Mouse (Mus musculus) ES-E14 (cell line): ENCODE results near the gene Slc22a3. TPM values are rescaled to one million over a fixed set of nuclear protein-coding genes. Genes with fewer than 3 reads are reported as not detected.

Experiments
- DNase-seq: peaks from one replicate; pipeline ENCODE4 v3.0.0-alpha.2; 2013; ENCODE audit warnings: low read depth, low spot score
- H3K27ac ChIP-seq: 2 replicates; pipeline ENCODE4 v1.5.1; 2012; ENCODE audit warnings: low read depth, mild to moderate bottlenecking, low read length, moderate library complexity, mixed read lengths; ENCODE audit not compliant: poor library complexity, insufficient read depth, severe bottlenecking
- H3K36me3 ChIP-seq: 2 replicates; pipeline ENCODE4 v1.6.1; 2012; ENCODE audit warnings: mild to moderate bottlenecking, low read length, moderate library complexity, mixed read lengths; ENCODE audit not compliant: control insufficient read depth, poor library complexity, insufficient read depth, severe bottlenecking
- H3K4me1 ChIP-seq, 2 experiments: fragments of 150-350 bp in 1 of 2; sonication (generic) in 1 of 2; 2 replicates each; pipeline ENCODE4 v1.6.1; 2012; ENCODE audit warnings: low read length in 2 of 2, mild to moderate bottlenecking in 1 of 2, mixed read lengths in 1 of 2; ENCODE audit not compliant: control insufficient read depth in 2 of 2, insufficient read depth in 2 of 2, poor library complexity in 1 of 2
- H3K4me3 ChIP-seq, 2 experiments: fragments of 150-350 bp in 1 of 2; sonication (generic) in 1 of 2; 2 replicates each; pipeline ENCODE4 v1.5.1; 2012; ENCODE audit warnings: low read length in 2 of 2, low read depth in 1 of 2, mild to moderate bottlenecking in 1 of 2, mixed read lengths in 1 of 2; ENCODE audit not compliant: insufficient read depth in 1 of 2, poor library complexity in 1 of 2, severe bottlenecking in 1 of 2
- H3K9ac ChIP-seq: 2 replicates; pipeline ENCODE4 v1.6.1; 2012; ENCODE audit warnings: low read depth, mild to moderate bottlenecking, low read length, mixed read lengths; ENCODE audit not compliant: poor library complexity, insufficient read depth, severe bottlenecking
- H3K9me3 ChIP-seq: fragments of 150-350 bp; sonication (generic); 2 replicates; pipeline ENCODE4 v1.6.1; 2012; ENCODE audit warnings: low read depth, mild to moderate bottlenecking, low read length; ENCODE audit not compliant: control insufficient read depth, insufficient read depth
- CHD2 ChIP-seq: IDR thresholded peaks from 2 replicates; pipeline ENCODE4 v1.6.1; 2014; ENCODE audit warnings: mild to moderate bottlenecking, low read depth, low read length, inconsistent platforms
- HCFC1 ChIP-seq: IDR thresholded peaks from 2 replicates; pipeline ENCODE4 v1.6.1; 2012; ENCODE audit warnings: low read length, inconsistent platforms, borderline replicate concordance; ENCODE audit not compliant: insufficient read depth
- MAFK ChIP-seq: IDR thresholded peaks from 2 replicates; pipeline ENCODE4 v1.6.1; 2014; ENCODE audit warnings: mild to moderate bottlenecking, low read depth, low read length, inconsistent platforms; ENCODE audit not compliant: insufficient read depth
- ZC3H11A ChIP-seq: IDR thresholded peaks from 2 replicates; pipeline ENCODE4 v1.6.1; 2012; ENCODE audit warnings: low read depth, mild to moderate bottlenecking, inconsistent platforms, low read length, borderline replicate concordance
- ZNF384 ChIP-seq: IDR thresholded peaks from 2 replicates; pipeline ENCODE4 v1.6.1; 2012; ENCODE audit warnings: low read depth, low read length, inconsistent platforms
- in situ Hi-C, 2 experiments: fragments of 600-800 bp; cut with MboI; formaldehyde crosslinking; loops; one replicate each; pipeline ENCODE4 v1.15.1; 2025; ENCODE audit warnings: low sequenced_read_pairs in 2 of 2, inconsistent platforms in 1 of 2; ENCODE audit not compliant: unreplicated experiment in 2 of 2
- total RNA-seq: library from RNA; depleted of rRNA; stranded (reverse); fragments of 300-350 nt; gene quantifications from 2 replicates; pipeline ENCODE4 v1.2.3, GENCODE M21; 2012

Slc22a3 gene
- total RNA-seq, 1 experiment, result 0.22 TPM

DNA sequence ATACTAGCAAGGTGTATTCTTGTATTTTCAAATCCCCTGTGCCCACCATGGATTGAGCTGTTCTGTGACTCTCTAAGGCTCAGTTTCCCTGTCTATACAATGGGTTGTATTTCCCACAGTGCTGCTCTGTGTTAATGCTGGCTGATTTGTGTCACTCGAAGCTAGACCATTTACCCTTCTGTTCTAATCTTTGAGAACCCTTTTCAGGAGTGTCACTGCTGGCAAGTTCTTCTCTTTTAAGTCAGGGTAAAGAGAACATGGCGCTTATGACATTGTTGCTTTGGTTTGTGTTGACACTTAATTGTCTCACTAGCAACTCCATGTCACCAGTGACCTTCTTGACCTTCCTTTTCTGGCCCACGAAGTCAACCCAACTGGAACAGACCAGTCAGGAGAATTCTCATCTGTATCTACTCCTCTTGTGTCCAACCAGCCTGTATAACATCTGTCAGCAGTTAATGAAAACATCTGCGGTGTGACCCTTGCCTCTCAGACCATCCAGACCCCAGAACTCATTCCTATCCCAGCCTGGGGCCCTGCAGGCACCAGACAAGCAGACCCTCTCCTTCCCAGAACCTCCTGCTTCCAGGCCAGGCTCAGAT, 22.0 kb upstream of the Slc22a3 start:
- DNase-seq, result no peak
- Histone ChIP-seq H3K36me3 (no peaks in the 10 kb centered on the region), H3K4me3 (no peak overlapping the region), H3K27ac (no peak overlapping the region), H3K9ac (no peak overlapping the region), H3K4me1 (no peaks in the 10 kb centered on the region), H3K9me3 (no peaks in the 10 kb centered on the region)
- no peak for TF ChIP-seq HCFC1
- no peak for TF ChIP-seq ZC3H11A
- no peak for TF ChIP-seq ZNF384
- no peak for TF ChIP-seq MAFK
- no peak for TF ChIP-seq CHD2
- in situ Hi-C loops, result no loop called here

DNA sequence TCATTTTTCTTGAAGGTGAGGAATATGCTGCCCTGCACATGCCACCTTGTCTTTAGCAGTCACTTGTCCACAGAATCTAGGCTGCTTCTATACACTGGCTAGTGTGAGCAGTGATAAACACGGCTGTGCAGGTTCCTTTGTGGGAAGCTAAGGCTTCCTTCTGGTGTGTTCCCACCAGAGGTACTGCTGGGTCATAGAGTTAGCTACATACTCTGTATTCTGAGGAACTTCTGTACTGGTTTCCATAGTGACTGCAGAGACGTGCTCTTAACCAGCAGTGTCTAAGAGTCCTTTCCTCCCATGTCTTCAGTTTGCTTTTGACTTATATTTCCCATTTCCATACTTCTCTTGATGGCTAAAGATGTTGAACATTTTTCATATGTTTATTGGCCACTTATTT, 11.6 kb upstream of the Slc22a3 start:
- TF ChIP-seq MAFK, result no peak
- TF ChIP-seq CHD2, result no peak
- TF ChIP-seq HCFC1, result no peak
- no peak for TF ChIP-seq ZC3H11A
- no peak for TF ChIP-seq ZNF384
- no peak for DNase-seq

DNA sequence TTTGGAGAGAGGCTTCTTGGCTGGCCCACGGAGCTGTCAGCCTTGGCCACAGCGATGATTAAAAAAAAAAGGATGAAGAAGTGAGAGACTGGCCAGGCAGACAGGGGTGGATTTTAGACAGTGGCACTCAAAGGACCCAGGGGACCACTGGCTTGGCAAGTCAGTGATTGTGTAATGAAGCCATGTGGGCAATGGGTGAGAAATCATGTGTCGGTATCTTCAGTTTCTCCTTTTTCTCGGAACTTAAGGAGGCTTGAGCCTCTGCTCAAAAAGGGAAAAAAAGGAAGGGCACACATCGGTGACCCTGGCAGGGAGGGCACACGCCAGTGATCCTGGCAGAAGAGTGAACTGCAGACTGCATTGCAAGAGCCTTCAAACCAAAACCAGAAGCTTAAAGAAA, 10.7 kb upstream of the Slc22a3 start:
- TF ChIP-seq ZNF384 (no peak), ZC3H11A (no peak), MAFK (no peak), HCFC1 (no peak), CHD2 (no peak)
- H3K36me3 ChIP-seq, result no peaks in the 10 kb centered on the region
- no peak overlapping the region for H3K9ac ChIP-seq
- no peaks in the 10 kb centered on the region for H3K9me3 ChIP-seq
- in situ Hi-C loops, result no loop called here
- no peak for DNase-seq
- no peak overlapping the region for H3K27ac ChIP-seq
- no peak overlapping the region for H3K4me3 ChIP-seq
- no peaks in the 10 kb centered on the region for H3K4me1 ChIP-seq

More for the DNA sequence above, 11.6 kb upstream of the Slc22a3 start:
- Histone ChIP-seq H3K4me1 (no peaks in the 10 kb centered on the region), H3K9ac (no peak overlapping the region), H3K27ac (no peak overlapping the region), H3K9me3 (no peaks in the 10 kb centered on the region), H3K4me3 (no peak overlapping the region), H3K36me3 (no peaks in the 10 kb centered on the region)
- in situ Hi-C loops, result no loop called here

DNA sequence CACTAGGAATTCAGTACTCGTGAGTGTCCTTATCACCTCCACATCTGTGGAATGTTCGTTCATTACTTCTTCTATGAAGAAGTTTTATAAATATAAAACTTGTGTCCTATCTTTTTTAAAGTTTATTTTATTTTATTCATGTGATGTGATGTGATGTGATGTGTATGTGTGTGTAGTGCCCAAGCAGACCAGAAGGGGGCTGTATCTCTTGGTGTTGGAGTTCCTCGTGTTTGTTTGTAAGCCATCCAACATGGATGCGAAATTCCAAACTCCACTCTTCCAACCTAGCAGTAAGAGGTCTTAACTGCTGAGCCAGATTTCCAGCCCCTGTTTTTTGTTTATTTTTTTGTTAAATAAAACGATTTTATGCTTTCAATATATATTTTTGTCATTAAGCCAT, 6.5 kb upstream of the Slc22a3 start:
- Histone ChIP-seq H3K4me3 (no peak overlapping the region), H3K9ac (no peak overlapping the region), H3K4me1 (no peaks in the 10 kb centered on the region), H3K36me3 (no peaks in the 10 kb centered on the region), H3K9me3 (no peaks in the 10 kb centered on the region), H3K27ac (no peak overlapping the region)
- DNase-seq, result no peak
- in situ Hi-C loops, result no loop called here
- TF ChIP-seq ZNF384 (no peak), ZC3H11A (no peak), HCFC1 (no peak), MAFK (no peak), CHD2 (no peak)
